Mouse (Mus musculus): ENCODE measurements around the gene Olfr813.
"Not testable (repeated sequence)": the region's sequence is repeated elsewhere in the genome, so short reads cannot be mapped to it uniquely, and the experiment has no call there.

Gene Olfr813

DNA sequence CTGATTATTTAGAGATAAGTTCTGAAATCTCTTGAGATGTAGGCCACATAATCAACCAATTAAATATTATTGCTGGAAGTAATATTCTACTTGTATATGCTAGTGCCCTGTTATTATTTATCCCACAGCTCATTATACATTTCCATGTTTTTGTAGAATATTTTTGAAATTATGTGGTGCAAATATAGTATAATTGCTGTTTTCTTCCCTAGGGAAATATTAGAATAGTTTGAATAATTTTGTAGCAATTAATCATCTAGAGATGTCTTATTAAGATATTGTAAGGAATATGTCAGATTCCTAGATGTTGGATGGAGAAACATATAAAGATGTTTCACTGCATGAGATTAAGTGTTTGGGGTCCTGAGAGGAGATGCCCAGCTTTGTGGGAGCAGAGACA lies at the start of gene Olfr813:
Gene Olfr813, plus strand, starts transcription at position 301 of the 400 bp plus-strand sequence.
- no peak for DNase-seq (ENCODE audit: extremely low read depth, insufficient read length, low spot score)

DNA sequence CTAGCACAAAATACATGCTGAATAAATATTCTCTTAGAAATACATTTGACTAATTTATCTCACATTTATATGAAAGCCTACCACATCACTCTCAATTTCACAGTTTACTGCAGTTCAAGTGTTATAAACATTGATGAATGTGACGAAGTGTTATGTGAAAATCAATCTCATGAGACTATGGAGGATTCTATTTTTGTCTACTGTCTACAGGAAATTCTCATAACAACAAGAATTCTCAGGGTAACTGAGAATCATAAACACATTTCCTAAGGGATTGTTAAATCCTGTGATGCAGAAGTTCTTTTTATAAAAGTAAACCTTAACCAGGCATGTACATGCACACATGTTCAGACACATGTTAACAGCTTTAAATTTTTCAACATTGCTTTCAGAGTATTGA lies 9.2 kb upstream of the Olfr813 start, which contains the start of gene Olfr812:
Gene Olfr812, minus strand, starts transcription at position 101 of the 400 bp plus-strand sequence.
- no peak for DNase-seq (ENCODE audit: extremely low read depth, insufficient read length, low spot score)

DNA sequence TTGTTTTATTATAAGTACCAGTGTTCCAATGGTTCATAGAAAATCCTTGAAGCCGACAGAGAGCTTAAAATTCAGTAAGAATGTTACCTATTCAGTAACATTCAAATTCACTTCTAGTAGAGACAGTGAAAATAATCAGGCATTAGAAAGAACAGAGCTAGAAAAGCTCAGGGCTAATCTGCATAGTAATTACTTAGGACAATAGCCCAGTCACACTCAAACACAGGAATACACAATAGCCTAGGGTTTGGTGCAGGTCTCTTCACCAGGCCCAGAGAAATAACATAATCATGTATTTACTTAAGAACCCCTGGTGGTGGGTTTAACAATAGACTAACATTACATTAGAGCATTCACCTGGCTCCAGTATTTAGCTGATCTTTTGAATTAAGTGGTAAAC lies 7.8 kb upstream of the Olfr813 start:
- no peak for DNase-seq (ENCODE audit: extremely low read depth, insufficient read length, low spot score)

DNA sequence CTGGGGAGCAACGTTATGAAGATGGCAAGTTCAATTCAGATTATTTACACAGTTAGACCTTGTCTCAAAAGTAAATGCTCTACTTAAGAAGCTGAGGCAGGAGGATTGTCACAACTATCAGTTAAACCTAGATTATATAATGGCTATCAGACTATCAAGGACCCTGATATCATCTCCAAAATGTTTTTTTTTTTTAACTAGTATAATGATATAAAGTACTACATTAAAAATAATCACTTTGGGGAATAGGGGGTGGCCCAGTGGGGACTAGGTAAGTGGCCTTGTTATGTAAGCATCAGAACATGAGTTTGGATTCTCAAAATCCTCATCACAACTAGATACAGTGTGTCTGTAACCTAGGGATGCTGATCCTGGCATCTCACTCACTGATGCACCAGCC lies 24.6 kb downstream of the Olfr813 start, which contains the start of gene Olfr814:
Gene Olfr814, minus strand, starts transcription at position 101 of the 400 bp plus-strand sequence.
- not testable (repeated sequence) for DNase-seq (ENCODE audit: extremely low read depth, insufficient read length, low spot score)

DNA sequence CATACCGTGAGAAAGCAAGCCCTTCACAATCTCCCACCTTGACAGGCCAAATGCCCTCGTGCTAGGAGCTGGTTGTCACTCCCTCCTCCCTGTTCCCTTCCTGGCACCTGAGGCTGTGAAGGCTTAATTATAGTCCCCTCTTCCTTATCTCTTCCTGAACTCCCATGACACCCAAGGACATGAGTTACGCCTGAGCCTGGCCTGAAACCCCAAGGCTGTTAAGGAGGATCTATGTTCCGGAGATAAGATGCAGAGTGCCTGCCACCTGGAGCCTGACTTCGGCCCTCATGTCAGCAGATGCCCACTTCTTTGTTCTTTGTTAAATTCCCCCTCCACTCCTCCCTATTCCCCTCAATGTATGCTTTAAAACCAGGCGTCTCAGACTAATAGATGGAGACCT lies 30.3 kb downstream of the Olfr813 start:
- DNase-seq (ENCODE audit: extremely low read depth, insufficient read length, low spot score): not testable (repeated sequence)

DNA sequence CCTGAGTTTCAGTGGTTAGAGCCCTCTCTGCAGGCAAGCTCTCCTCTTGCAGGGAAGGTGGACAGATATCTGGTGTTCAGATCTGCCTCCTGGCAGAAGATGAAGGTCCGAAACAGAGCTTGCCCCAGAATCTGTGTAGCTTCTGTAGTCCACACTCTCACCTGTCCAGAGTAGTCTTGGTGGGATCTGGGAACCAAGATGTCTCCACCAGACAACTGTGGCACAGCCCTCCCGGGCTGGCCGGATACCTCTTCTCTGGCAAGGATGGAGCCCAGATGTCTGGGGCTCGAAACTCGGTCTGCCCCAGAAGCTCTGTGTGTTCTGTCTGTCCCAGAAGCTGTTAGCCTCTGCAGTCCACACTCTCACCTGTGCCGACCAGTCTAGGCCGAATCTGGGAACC lies 30.8 kb downstream of the Olfr813 start:
- DNase-seq (ENCODE audit: extremely low read depth, insufficient read length, low spot score): no peak

DNA sequence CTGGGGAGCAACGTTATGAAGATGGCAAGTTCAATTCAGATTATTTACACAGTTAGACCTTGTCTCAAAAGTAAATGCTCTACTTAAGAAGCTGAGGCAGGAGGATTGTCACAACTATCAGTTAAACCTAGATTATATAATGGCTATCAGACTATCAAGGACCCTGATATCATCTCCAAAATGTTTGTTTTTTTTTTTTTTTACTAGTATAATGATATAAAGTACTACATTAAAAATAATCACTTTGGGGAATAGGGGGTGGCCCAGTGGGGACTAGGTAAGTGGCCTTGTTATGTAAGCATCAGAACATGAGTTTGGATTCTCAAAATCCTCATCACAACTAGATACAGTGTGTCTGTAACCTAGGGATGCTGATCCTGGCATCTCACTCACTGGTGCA lies 50.6 kb downstream of the Olfr813 start, which contains the start of gene Olfr815:
Gene Olfr815, minus strand, starts transcription at position 101 of the 400 bp plus-strand sequence.
- DNase-seq (ENCODE audit: extremely low read depth, insufficient read length, low spot score): not testable (repeated sequence)
